Mouse (Mus musculus) olfactory bulb, adult 2 months (tissue): ENCODE measurements at regions not wholly inside any gene's neighbourhood (a gene's known extent, or its start where the extent isn't known, plus 50 kb on each side); places are given as distances from the start of the nearest gene placed in this dataset.

Source experiments
- H3K27ac ChIP-seq: fragments of 200-500 bp; 2 replicates; pipeline ENCODE4 v1.5.1; 2012; ENCODE audit warnings: low read depth, low read length; ENCODE audit not compliant: insufficient read depth
- H3K4me1 ChIP-seq: fragments of 200-500 bp; 2 replicates; pipeline ENCODE4 v1.6.1; 2012; ENCODE audit warnings: low read length; ENCODE audit not compliant: control insufficient read depth, insufficient read depth
- H3K4me3 ChIP-seq: fragments of 200-500 bp; 2 replicates; pipeline ENCODE4 v1.5.1; 2012; ENCODE audit warnings: mild to moderate bottlenecking, low read depth, low read length, moderate library complexity; ENCODE audit not compliant: insufficient read depth
- CTCF ChIP-seq: fragments of 200-500 bp; IDR thresholded peaks from 2 replicates; pipeline ENCODE4 v1.5.1; 2012; ENCODE audit warnings: low read depth, mild to moderate bottlenecking, low read length, moderate library complexity; ENCODE audit not compliant: insufficient read depth
- POLR2A ChIP-seq: fragments of 200-500 bp; IDR thresholded peaks from 2 replicates; pipeline ENCODE4 v1.6.1; 2012; ENCODE audit warnings: mild to moderate bottlenecking, low read depth, low read length, moderate library complexity; ENCODE audit not compliant: insufficient read depth
- WGBS: fragments of 180-500 bp; shearing (Covaris S2); methylation state at CpG from one replicate; pipeline ENCODE4 v1.1.7; 2018; 5-methylcytosine and 5-hydroxymethylcytosine counted together

DNA sequence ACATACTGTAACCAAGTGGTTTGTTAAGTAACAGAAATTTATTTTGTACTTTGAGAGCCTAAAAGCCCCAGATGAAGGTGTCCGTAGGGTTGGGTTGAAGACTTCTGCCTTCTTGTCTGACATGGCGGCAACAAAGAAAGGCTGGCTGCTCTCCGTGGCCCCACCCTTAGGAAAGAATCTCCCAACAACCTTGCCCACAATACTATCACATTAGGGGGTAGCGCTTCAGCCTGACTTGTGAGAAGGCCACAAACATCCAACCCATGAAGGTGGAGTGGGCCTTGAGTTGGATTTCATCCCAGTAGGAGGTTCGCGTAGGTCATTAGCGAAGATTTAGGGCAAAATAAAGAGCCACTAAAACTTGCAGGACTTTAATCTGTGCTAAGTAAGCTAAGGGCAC lies 54.0 kb upstream of the Foxo1 start:
- 96% methylated on average over 7 of the region's 7 CpGs for WGBS
- H3K27ac ChIP-seq = no peak overlapping the region
- H3K4me3 ChIP-seq = no peak overlapping the region
- TF ChIP-seq POLR2A (no peak), CTCF (no peak)
- H3K4me1 ChIP-seq = peaks cover 13% of the 10 kb centered on the region

DNA sequence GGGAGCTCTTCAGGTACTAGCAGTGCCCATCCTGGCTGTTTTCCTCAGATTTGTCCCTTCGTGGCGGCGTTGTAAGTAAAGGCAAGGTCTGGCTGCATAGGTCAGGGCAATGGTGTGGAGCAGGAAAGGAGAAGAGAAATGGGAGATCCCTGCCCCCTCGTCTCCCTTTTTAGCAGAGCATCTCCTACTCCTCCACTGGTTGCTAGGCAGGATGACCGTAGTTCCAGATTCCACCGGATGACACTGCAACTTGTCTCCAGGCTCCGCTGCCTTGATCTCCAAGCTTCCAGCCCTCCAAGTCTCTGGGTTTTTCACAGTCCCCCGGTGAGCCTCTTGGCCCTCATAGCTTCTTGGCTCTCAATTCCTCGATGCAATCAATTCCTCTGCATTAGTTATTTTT lies 53.1 kb upstream of the Foxo1 start:
- peaks cover 13% of the 10 kb centered on the region for H3K4me1 ChIP-seq
- H3K4me3 ChIP-seq = no peak overlapping the region
- 74% methylated on average over 9 of the region's 9 CpGs for WGBS
- no peak overlapping the region for H3K27ac ChIP-seq
- no peak for TF ChIP-seq CTCF
- no peak for TF ChIP-seq POLR2A
